Mouse (Mus musculus) ovary, postnatal 14 days (tissue): ENCODE results near the gene Socs4.
A peak's percentile ranks its signal among the peaks of the same experiment; 100 is the strongest.

Experiments
- DNase-seq: peaks from one replicate; pipeline ENCODE4 v3.0.0; 2022; ENCODE audit warnings: low spot score

Socs4 gene

GRCm38 (mm10) chr14:47276637-47277393 lies at the start of gene Socs4, which contains the start of gene Wdhd1:
Gene Socs4 (plus strand): TSS chr14:47276931.
Gene Wdhd1 (minus strand): TSS chr14:47276857.
- peak; percentile 93 for DNase-seq

DNA sequence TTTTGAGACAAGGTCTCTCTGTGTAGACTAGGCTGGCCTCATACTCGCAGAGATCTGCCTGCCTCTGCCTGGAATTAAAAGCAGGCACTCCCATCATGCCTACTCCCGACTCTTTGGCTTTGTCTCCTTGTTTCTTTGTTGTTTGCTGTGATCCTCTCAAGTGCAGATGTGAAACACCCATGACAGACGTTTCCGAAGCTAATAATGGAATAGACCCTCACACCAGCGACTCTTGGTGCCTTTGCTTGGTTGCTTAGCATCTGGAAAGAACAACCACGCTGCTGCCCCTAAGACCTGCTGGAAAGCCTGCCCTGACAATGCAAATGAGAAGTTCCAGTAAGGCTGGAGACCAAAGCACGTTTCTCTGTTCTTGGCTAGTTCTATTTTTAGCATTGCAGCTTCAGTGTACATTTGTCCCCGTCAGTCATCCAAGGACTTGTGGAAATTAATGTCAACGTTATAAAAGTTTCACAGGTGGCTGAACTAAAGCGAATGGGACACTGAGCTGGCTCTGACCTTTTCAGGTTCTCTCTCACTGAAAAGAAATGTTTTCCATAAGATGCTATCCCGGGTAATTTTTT lies 46.8 kb upstream of the Socs4 start:
- no peak for DNase-seq

DNA sequence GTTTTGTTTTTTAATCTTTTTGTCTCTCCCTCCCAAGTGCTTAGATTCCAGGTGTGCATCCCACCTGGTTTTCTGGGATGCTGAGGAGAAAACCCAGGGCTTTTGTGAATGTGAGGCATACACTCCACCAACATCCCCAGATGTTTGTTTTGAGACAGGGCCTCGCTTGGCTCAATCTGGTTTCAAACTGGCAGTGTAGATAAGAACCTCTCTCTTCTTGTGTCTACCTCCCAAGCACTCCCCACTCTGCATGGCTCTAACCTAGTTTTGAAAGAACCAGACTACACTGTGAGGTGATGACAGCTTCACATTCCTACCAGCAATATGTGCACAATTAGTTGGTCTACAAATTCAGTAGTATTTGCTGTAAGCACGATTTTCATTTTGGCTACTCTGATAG lies 43.1 kb upstream of the Socs4 start:
- DNase-seq: no peak

DNA sequence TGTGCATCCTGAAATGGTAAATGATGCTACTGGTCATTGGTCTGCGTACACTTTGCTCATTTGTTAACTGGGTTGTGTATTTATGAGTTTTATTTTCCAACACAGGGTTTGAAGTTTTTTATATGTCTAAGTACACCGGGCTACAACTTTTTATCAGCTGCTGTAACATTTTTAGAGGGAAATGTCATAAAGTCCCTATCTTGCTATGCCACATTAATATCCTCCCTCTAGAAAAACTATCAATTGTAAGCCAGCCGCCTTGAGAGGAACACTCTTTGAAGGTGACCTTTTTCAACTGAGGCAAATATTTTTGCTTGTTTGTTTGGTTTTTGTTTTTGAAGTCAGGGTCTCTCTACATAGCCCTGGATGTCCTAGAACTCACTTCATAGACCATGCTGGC lies 42.7 kb upstream of the Socs4 start:
- no peak for DNase-seq

DNA sequence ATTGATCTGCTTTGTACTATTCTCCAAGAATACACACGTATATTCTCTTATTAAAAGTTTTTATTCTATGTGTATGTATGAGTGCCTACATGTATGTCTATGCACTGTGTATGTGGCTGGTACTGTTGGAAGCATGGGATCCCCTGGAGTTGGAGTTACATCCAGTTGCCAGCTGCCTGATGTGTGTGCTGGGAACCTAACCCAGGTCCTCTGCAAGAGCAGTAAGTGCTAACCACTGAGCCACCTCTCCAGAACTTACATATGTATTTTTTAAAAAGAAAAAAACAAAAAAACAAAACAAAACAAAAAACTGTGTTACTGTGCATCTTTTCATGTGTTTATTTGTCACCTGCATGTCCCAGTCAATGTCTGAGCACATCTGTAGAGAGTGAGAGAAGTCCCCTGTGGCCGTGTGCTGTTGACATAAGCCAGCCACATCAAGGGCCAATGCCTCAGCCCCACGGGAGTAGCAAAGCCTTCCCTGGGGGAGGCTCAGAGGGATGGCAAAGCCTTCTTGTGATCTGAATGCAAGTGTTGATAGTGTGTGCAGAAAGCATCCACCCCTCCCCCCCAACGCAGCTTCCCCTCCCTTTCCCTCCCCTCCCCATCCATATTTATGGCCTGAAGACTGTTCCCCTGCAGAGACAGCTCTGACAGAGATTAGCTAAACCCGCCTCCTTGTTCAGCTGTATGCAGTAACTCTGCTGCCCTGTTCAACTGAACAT lies 42.0 kb upstream of the Socs4 start:
- DNase-seq: no peak

GRCm38 (mm10) chr14:47236491-47236890 lies 40.2 kb upstream of the Socs4 start:
- DNase-seq: no peak

- no peak for DNase-seq
These were observed 39.4 kb upstream of the Socs4 start for GRCm38 (mm10) chr14:47237286-47237685.

GRCm38 (mm10) chr14:47240600-47240999 lies 36.1 kb upstream of the Socs4 start:
- no peak for DNase-seq

DNA sequence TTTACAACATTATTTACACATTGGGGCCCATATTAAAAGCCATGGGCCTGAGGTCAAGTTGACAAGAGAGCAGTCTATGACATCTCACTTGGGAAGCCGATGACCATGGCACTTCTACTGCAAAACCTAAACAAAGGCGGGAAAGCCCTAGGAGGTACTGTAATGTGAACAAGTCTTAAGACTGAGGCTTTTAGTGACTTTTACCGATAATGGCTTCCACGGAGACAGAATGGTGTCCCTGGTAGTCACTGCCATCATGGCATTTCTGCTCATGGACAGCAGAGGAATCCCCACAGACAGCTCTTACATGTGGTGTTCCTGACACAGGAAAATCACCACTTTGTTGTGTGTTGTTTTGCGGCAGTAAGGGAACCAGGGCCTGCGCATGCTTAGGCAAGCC lies 35.7 kb upstream of the Socs4 start:
- no peak for DNase-seq

- DNase-seq: no peak
These were observed 34.0 kb upstream of the Socs4 start for GRCm38 (mm10) chr14:47242753-47243152.

DNA sequence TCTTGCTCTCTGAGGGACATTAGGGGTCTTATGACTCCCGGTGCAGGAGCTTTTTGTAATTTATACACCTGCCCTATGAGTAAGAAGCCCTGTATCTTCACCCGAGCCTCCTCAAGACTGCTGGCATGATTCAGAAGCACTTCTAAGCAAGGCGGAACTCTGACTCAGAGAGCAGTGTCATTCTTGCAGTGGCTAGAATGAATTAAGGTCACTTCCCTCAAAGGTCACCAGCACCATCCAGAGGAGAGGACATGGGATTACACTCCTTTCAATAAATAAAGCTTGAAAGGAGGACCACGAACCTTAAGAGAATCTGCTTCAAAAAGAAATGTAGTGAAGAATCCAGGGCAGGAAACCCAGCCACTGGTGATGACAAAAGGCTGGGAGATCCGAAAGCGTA lies 26.9 kb upstream of the Socs4 start:
- DNase-seq: no peak

- no peak for DNase-seq
These were observed 11.9 kb upstream of the Socs4 start for GRCm38 (mm10) chr14:47264866-47265265.

- DNase-seq: no peak
These were observed 10.9 kb upstream of the Socs4 start for GRCm38 (mm10) chr14:47265829-47266228.

DNA sequence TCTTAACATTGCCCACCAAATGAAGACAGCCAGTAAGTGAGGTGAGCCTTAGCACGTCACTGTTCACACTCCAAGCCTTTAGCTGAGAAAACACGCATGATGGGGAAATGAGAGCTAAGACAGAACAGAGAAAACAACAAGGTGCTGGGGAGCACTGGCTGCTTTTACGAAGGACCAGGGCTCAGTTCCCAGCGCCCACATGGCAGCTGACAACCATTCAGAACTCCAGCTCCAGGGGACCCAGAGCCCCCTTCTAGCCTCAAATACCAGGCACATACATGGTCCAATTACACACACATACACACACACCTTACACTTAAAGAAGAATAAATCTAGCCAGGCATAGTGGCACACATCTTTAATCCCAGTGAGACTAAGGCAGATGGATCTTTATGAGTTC lies 7.7 kb upstream of the Socs4 start:
- no peak for DNase-seq

DNA sequence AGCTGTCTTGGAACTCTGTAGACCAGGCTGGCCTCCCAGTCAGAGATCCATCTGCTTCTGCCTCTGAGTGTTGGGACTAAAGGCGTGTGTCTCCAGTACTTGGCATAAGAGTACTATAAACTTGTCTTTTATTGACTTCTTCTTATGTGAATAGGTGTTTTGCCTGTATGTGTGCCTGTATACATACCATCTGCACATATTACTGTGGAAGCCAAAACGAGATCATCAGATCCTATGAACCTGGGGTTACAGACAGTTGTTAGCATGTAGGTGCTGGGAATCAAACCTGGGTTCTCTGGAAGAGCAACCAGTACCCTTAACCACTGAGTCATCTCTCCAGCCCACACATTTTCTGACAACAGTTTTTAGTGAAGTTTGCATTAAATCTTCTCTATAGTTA lies 7.0 kb upstream of the Socs4 start:
- no peak for DNase-seq

GRCm38 (mm10) chr14:47273751-47274150 lies 3.0 kb upstream of the Socs4 start:
- DNase-seq: no peak

- no peak for DNase-seq
These were observed 1.3 kb upstream of the Socs4 start for GRCm38 (mm10) chr14:47275417-47275816.

- no peak for DNase-seq
These were observed 611 bp upstream of the Socs4 start for GRCm38 (mm10) chr14:47276036-47276603.

DNA sequence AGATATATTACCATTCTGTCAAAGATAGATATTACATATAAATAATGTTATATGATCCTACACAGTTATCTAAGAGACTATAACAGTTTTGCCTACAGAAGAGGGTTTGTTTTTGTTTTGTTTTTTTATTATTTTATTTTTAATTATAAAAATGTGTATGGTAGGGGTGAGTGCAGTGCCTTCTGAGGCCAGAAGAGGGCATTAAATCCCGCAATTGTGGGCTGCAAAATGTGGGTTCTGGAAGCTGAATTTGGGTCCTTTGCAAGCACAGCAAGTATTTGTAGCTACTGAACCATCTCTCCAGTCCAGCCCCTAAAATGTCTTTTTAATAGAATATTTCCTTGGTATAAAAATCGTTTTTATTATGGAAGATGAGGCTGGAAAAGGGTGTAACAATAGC lies 2.3 kb downstream of the Socs4 start:
- DNase-seq: no peak

GRCm38 (mm10) chr14:47281535-47281934 lies 4.8 kb downstream of the Socs4 start:
- DNase-seq: no peak

DNA sequence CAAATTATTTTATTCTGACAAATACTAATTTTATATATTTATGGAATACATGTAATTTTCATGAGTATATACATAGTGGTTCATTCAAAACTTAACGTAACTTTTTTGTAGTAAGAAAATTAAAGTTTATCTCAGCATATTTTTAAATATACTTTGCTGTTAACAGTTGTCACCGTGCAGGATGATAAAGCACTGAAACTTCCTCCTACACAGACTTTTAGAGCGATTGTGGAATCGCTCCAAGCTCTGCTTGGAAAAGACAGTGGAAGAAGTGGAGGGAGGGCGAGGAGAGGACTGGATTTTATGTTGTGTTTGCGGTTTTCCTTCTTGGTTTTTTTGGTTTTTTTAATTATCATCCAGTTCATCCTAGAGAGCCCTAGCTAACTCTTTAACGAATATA lies 6.8 kb downstream of the Socs4 start:
- no peak for DNase-seq

GRCm38 (mm10) chr14:47285271-47285670 lies 8.5 kb downstream of the Socs4 start:
- no peak for DNase-seq

DNA sequence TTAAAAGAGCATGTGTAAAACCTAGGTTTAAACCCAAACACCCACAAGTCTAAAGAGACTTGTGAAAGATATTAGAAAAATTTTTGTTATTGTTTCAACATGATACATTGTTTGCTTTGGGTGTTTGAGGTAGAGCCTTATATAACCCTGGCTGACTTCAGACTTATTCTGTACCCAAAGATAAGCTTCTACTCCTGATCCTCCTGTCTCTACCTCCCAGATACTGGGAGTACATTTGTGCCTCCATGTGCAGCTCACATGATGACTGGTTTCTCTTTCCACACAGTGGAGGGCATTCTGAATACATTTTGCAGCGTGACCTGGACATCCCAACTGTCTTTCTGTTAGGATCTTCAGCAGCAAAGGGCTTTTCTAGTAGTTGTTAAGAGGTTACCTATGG lies 9.5 kb downstream of the Socs4 start:
- no peak for DNase-seq
